Mouse (Mus musculus): Measurements from ENCODE around the gene Slc35g1.

- no peak for TF ChIP-seq CTCF (IDR thresholded peaks at IDR 0.05; ENCODE audit: extremely low read depth, insufficient read depth, insufficient read length, insufficient replicate concordance)
- no peak for TF ChIP-seq POLR2A (IDR thresholded peaks at IDR 0.05; ENCODE audit: low read depth, low read length)
Measured at GRCm38 (mm10) chr19:38396633-38396970, 822 bp downstream of the Slc35g1 start.
